Mouse (Mus musculus): Measurements from ENCODE around the gene Cwh43.

The Cwh43 gene

GRCm38 (mm10) chr5:73399768-73400526 lies 5.9 kb upstream of the Cwh43 start:
- no peak for DNase-seq (ENCODE audit: low spot score in 2 of 2)

- DNase-seq (ENCODE audit: low spot score in 2 of 2): no peak
Measured at GRCm38 (mm10) chr5:73401341-73401740, 4.5 kb upstream of the Cwh43 start.

DNA sequence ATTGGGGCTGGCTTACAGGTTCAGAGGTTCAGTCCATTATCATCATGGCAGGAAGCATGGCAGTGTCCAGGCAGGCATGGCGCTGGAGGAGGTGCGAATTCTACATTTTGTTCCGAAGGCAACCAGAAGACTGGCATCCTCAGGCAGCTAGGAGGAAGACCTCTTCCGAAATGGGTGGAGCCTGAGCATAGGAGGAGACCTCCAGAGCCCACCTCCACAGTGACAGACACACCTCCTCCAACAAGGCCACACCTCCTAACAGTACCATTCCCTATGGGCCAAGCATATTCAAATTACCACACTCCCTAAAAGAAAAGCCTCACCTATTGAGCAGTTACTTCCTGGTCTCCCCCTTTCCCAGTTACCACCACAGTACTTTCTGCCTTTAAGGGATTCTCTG lies 3.0 kb upstream of the Cwh43 start:
- no peak for DNase-seq (ENCODE audit: low spot score in 2 of 2)

DNA sequence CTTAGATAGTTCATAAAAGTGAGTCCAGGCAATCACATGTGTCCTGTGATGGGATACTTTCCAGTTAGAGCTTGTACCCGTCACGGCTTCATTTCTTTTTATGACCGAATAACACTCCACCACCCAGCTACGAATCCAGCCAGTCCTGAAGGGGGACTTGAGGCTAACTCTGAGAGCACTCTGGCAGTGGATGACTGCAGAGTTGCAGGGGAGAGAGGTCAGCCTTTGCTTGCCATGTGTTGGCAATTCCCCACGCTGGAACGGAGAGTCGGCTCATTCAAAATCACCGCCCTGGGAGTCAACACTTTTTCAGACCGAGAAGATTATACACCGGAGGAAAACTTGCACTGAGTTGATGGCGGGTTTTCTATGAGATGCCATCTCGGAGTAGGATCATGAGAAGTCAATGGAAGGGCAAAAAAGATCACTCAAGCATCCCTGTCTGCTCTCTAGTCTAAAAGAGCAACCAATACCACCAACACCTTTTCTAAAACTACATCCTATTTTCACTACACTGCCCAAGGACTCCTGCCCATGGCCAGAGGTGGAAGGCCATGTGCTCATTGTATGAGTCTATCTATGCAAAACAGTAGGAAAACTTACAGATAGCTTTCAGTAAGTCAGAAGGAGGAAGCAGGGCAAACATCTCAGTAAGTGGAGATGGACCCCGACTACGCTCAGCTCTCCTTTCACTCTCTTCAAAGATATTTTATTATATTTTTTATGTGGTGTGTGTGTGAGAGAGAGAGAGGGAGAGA lies 2.4 kb upstream of the Cwh43 start:
- DNase-seq (ENCODE audit: low spot score in 2 of 2): no peak

- DNase-seq (ENCODE audit: low spot score in 2 of 2): no peak
Measured at GRCm38 (mm10) chr5:73404790-73405189, 1.1 kb upstream of the Cwh43 start.

GRCm38 (mm10) chr5:73406861-73407260 lies 986 bp downstream of the Cwh43 start:
- DNase-seq (ENCODE audit: low spot score in 2 of 2): peak in 1 of 2 experiments; percentile 36

DNA sequence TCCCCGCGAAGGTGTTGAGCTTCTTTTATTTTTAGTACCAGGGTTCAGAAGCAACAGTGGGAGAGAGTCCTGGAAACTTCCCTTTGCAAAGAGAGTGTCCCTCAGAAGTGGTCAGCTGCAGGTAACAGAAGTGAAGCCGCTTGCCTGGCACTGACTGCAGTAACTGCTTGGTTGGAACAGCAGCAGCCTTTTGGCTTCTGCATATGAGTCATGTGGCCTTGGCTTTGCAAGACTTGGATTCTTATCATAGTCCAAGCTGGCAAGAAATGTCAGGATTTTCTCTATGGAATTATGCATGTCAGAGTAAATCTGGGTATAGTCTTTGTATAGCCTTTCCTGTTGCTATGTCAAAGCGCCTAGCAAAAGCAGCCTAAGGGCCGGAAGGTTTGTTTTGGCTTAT lies 4.1 kb downstream of the Cwh43 start:
- DNase-seq (ENCODE audit: low spot score in 2 of 2): no peak

DNA sequence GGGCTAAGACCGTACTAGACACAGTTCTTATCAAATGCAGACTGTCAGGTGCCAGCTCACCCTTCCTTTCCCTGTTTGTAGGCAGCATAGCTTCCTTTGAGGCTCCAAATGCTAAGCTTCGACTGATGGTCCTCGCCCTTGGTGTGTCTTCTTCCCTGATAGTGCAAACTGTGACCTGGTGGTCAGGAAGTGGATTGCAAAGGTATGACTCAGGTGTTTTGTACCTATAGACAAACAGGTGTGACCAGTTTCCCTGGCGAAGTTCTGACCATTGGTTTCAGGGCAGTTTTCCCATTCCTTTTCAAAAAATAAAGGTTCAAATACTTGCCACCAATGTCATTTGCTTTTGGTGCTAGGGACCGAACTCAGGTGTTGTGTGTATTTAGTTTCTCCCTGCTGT lies 5.9 kb downstream of the Cwh43 start:
- DNase-seq (ENCODE audit: low spot score in 2 of 2): no peak

DNA sequence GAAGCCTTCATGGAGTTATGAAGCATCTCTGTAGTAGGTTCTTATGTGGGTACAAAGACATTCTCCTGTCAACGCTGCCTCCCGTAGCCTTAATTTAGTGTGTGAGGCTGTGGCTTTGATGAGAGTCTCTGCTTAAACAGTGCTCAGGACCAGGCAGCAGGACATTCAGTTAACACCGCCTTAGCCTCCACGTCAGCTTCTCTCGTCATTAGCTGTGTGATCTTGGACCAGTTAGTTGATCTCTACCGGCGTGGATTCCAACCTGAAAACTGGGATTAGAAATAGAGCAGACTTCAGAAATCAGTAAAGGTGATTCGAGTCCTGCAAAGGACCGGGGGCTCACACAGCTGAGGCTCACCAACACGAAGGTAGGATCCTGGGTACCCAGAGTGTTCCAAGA lies 8.3 kb downstream of the Cwh43 start:
- no peak for DNase-seq (ENCODE audit: low spot score in 2 of 2)

- no peak for DNase-seq (ENCODE audit: low spot score in 2 of 2)
Measured at GRCm38 (mm10) chr5:73419045-73419695, 13.3 kb downstream of the Cwh43 start.

- DNase-seq (ENCODE audit: low spot score in 2 of 2): no peak
Measured at GRCm38 (mm10) chr5:73426824-73427223, 20.9 kb downstream of the Cwh43 start.

- peak; percentile 77 to 83 for DNase-seq (ENCODE audit: low spot score in 2 of 2)
Measured at GRCm38 (mm10) chr5:73431581-73431980, 25.7 kb downstream of the Cwh43 start.

GRCm38 (mm10) chr5:73432805-73433204 lies 26.9 kb downstream of the Cwh43 start:
- no peak for DNase-seq (ENCODE audit: low spot score in 2 of 2)

DNA sequence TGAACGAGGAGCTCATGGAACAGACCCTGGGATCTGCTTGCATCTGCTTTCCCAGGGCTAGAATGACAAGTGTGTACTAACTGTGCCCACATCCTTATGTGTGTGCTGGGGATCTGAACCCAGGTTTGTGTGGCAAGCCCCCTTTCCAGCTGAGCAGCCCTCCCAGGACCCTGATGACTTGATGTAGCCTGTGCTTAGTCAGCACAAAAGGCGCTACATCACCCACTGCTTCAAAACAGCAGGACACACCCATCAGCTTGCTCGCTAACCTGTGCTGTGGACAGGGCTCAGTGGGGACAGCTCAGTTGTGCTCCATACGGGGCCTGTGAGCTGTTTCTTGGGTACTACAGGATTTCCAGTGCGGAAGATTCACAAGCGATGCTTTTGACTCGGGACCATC lies 28.9 kb downstream of the Cwh43 start:
- no peak for DNase-seq (ENCODE audit: low spot score in 2 of 2)

DNA sequence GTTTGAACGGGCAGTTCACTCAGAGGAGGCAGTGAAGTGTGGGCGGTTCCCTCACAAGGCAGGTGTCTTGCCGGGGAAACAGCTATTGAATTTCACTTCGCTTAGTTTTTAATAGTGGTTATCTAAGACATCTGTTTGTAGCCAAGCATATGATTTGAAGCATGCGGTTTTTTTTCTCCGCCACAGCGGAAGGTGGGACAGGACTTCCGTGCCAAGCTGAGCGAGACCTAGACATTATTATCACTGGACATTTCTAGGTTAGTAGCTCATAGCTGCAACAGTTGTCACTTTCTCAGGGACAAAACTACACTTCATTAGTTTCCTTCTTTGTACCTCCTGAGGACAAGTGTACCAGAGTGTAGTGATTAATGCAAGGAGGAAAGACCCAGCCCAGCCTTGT lies 36.3 kb downstream of the Cwh43 start:
- DNase-seq (ENCODE audit: low spot score in 2 of 2): no peak

GRCm38 (mm10) chr5:73450276-73450675 lies 44.4 kb downstream of the Cwh43 start:
- DNase-seq (ENCODE audit: low spot score in 2 of 2): no peak

GRCm38 (mm10) chr5:73454502-73455306 lies 48.8 kb downstream of the Cwh43 start:
- no peak for DNase-seq (ENCODE audit: low spot score in 2 of 2)

DNA sequence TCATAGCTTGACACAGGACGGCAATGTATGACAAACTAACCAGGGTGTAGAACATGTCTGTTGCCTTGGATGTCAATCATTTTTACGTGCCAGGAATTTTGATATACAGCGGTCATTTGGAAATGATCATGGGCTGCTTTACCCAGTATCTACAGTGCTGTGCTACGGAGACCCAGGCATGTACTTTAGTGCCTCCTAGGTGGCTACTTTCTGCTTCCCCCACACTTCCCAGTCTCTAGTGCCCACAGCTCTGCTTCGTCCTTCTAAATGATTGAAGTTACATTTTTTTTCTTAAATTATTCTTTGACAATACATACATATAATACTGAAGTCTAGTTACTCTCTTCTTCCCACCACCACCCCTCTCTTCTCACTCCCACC lies 49.4 kb downstream of the Cwh43 start:
- no peak for DNase-seq (ENCODE audit: low spot score in 2 of 2)

GRCm38 (mm10) chr5:73468462-73469433 lies 62.9 kb downstream of the Cwh43 start:
- DNase-seq (ENCODE audit: low spot score in 2 of 2): no peak
